Mouse (Mus musculus): ENCODE data around the gene Eda2r.

Eda2r gene

GRCm38 (mm10) chrX:97377065-97377421 is at the start of gene Eda2r:
Gene Eda2r (minus strand): TSS chrX:97377216.
- peak; percentile 39 for DNase-seq (ENCODE audit: low spot score)

DNA sequence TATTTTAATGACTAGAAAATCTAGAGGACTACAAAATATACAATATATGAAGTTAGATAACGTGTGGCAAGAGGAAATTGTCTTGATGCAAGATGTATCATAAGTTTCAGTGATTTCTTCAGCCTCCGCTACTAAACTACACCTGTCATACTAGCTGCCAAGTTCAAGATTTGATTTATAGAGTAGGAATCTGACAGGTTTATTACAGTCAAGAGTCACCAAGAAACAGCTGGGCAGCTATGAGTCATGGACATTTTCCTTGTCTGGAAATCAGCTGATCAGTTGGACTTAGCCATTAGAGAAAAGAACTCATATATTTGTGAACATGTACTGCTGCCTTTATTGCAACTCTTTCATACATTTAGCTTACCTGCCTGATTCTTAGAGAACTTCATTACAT is 20.9 kb upstream of the Eda2r start:
- no peak for DNase-seq (ENCODE audit: low spot score)

- no peak for DNase-seq (ENCODE audit: low spot score)
Observed at GRCm38 (mm10) chrX:97378076-97378475, 1.1 kb upstream of the Eda2r start.

GRCm38 (mm10) chrX:97376321-97377064 is 523 bp downstream of the Eda2r start:
- DNase-seq (ENCODE audit: low spot score) = peak; percentile 26

GRCm38 (mm10) chrX:97372826-97373225 is 4.2 kb downstream of the Eda2r start:
- DNase-seq (ENCODE audit: low spot score) = no peak

DNA sequence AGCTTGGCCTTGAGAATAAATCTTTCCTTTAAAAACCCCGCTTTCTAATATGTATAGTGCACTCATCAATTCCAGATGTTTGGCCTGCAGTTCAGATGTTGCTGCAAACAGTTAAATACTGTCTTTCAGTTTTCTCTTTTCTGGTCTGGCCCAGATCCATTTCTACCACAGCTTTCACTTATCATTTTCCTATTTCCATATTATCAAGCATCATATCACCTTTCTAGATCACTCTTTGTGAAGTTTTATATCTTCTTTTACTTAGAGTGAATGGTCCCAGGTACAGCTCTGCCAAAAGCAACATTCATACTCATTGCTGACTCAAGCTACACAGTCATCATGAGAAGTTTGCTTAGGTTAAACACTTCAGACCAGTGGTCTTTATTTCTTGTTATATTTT is 7.8 kb downstream of the Eda2r start:
- DNase-seq (ENCODE audit: low spot score) = no peak

DNA sequence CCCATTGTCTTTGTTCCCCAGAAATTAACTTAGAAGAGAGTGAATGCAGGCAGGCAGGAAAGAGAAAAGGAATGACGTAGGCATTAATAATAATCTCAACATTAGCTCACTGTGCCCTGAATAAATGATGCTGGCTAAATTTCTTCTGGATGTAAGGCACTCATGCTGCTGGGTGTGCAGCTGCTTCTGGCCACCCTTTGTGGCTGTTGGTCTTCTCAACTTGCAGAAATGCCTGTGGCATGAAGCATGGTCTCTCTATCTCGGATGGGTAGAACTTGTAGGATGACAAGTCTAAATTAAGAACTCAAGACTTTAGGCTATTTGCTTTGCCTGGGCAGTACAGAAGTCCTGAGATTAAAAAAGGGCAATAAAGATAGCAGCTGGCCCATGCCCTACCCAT is 8.3 kb downstream of the Eda2r start:
- DNase-seq (ENCODE audit: low spot score) = no peak

- no peak for DNase-seq (ENCODE audit: low spot score)
Observed at GRCm38 (mm10) chrX:97360919-97361318, 16.1 kb downstream of the Eda2r start.

DNA sequence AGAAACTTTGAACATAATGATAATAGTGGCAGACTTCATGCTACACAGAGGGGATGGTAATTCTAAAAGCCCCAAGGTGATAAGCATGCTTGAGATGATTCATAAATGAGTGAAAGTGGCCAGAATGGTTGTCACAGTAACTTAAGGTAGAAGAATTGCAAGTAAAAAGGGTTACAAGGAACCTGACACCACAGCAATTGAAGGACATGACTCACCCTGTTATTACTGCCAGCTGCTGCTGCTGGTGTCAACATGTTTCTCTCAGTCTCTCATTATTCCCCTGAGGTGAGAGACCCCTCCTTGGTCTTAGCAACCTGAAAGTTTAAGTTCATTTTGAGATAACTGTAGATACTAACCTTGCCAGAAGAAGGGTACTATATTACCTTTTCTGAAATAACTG is 49.1 kb downstream of the Eda2r start:
- no peak for DNase-seq (ENCODE audit: low spot score)

Data from lung, postnatal 25 days (tissue).